Mouse (Mus musculus): ENCODE results near the gene Cdc5l. TPM values are rescaled to one million over a fixed set of nuclear protein-coding genes. Genes with fewer than 3 reads are reported as not detected.

The Cdc5l gene
- total and polyA plus RNA-seq, 2 experiments from 2014 or later, result 21.5 to 54.2 TPM

GRCm38 (mm10) chr17:45470726-45471125 lies 37.2 kb upstream of the Cdc5l start:
- Histone ChIP-seq H3K9me3 (ENCODE audit: low read length) (no peaks in the 10 kb centered on the region), H3K36me3 (ENCODE audit: insufficient read depth, low read length) (no peaks in the 10 kb centered on the region), H3K4me1 (ENCODE audit: insufficient read depth, low read length) (peaks cover 6% of the 10 kb centered on the region; the same call in 1 of the 2 replicates), H3K9ac (replicated peaks; ENCODE audit: low read length) (no peak overlapping the region), H3K4me3 (ENCODE audit: low read length) (no peak overlapping the region), H3K4me2 (ENCODE audit: low read depth, low read length) (no peak overlapping the region), H3K27me3 (ENCODE audit: insufficient read depth, low read length) (no peaks in the 10 kb centered on the region), H3K27ac (no peak overlapping the region)
- no peak for ATAC-seq
- DNase-seq (ENCODE audit: low spot score), result no peak
- no peak for TF ChIP-seq CTCF (IDR thresholded peaks at IDR 0.05; ENCODE audit: low read depth)
- WGBS, result 88% methylated on average over 7 of the region's 7 CpGs

GRCm38 (mm10) chr17:45468302-45468701 lies 34.8 kb upstream of the Cdc5l start:
- Histone ChIP-seq H3K9ac (replicated peaks; ENCODE audit: low read length) (no peak overlapping the region), H3K4me2 (ENCODE audit: low read depth, low read length) (no peak overlapping the region), H3K4me1 (ENCODE audit: insufficient read depth, low read length) (no peaks in the 10 kb centered on the region), H3K36me3 (ENCODE audit: insufficient read depth, low read length) (no peaks in the 10 kb centered on the region), H3K4me3 (ENCODE audit: low read length) (no peak overlapping the region), H3K9me3 (ENCODE audit: low read length) (no peaks in the 10 kb centered on the region), H3K27me3 (ENCODE audit: insufficient read depth, low read length) (no peaks in the 10 kb centered on the region), H3K27ac (no peak overlapping the region)
- no peak for TF ChIP-seq CTCF (IDR thresholded peaks at IDR 0.05; ENCODE audit: low read depth)
- ATAC-seq, result no peak
- DNase-seq (ENCODE audit: low spot score), result no peak
- 86% methylated on average over 5 of the region's 5 CpGs for WGBS

- Histone ChIP-seq H3K4me3 (ENCODE audit: low read length) (no peak overlapping the region), H3K36me3 (ENCODE audit: insufficient read depth, low read length) (no peaks in the 10 kb centered on the region), H3K27me3 (ENCODE audit: insufficient read depth, low read length) (no peaks in the 10 kb centered on the region), H3K9me3 (ENCODE audit: low read length) (no peaks in the 10 kb centered on the region), H3K9ac (replicated peaks; ENCODE audit: low read length) (no peak overlapping the region), H3K4me1 (ENCODE audit: insufficient read depth, low read length) (no peaks in the 10 kb centered on the region), H3K27ac (no peak overlapping the region), H3K4me2 (ENCODE audit: low read depth, low read length) (no peak overlapping the region)
- peak; percentile 19 for TF ChIP-seq CTCF (IDR thresholded peaks at IDR 0.05; ENCODE audit: low read depth)
- no peak for DNase-seq (ENCODE audit: low spot score)
- 55% methylated on average over 2 of the region's 2 CpGs for WGBS
- no peak for ATAC-seq
Observed at GRCm38 (mm10) chr17:45466701-45467100, 33.2 kb upstream of the Cdc5l start.

- H3K36me3 ChIP-seq (ENCODE audit: insufficient read depth, low read length), result no peaks in the 10 kb centered on the region
- H3K27ac ChIP-seq, result no peak overlapping the region
- TF ChIP-seq CTCF (IDR thresholded peaks at IDR 0.05; ENCODE audit: low read depth), result no peak
- H3K27me3 ChIP-seq (ENCODE audit: insufficient read depth, low read length), result no peaks in the 10 kb centered on the region
- no peaks in the 10 kb centered on the region for H3K9me3 ChIP-seq (ENCODE audit: low read length)
- no peak overlapping the region for H3K4me2 ChIP-seq (ENCODE audit: low read depth, low read length)
- 84% methylated on average over 9 of the region's 9 CpGs for WGBS
- no peak overlapping the region for H3K9ac ChIP-seq (replicated peaks; ENCODE audit: low read length)
- ATAC-seq, result no peak
- H3K4me1 ChIP-seq (ENCODE audit: insufficient read depth, low read length), result no peaks in the 10 kb centered on the region
- H3K4me3 ChIP-seq (ENCODE audit: low read length), result no peak overlapping the region
- DNase-seq (ENCODE audit: low spot score), result no peak
Observed at GRCm38 (mm10) chr17:45464255-45464654, 30.7 kb upstream of the Cdc5l start.

- H3K36me3 ChIP-seq (ENCODE audit: insufficient read depth, low read length), result no peaks in the 10 kb centered on the region
- no peak overlapping the region for H3K27ac ChIP-seq
- H3K4me3 ChIP-seq (ENCODE audit: low read length), result no peak overlapping the region
- no peaks in the 10 kb centered on the region for H3K27me3 ChIP-seq (ENCODE audit: insufficient read depth, low read length)
- no peaks in the 10 kb centered on the region for H3K9me3 ChIP-seq (ENCODE audit: low read length)
- no peaks in the 10 kb centered on the region for H3K4me1 ChIP-seq (ENCODE audit: insufficient read depth, low read length)
- no peak for ATAC-seq
- H3K9ac ChIP-seq (replicated peaks; ENCODE audit: low read length), result no peak overlapping the region
- DNase-seq (ENCODE audit: low spot score), result no peak
- 95% methylated on average over 4 of the region's 4 CpGs for WGBS
- H3K4me2 ChIP-seq (ENCODE audit: low read depth, low read length), result no peak overlapping the region
- TF ChIP-seq CTCF (IDR thresholded peaks at IDR 0.05; ENCODE audit: low read depth), result no peak
Observed at GRCm38 (mm10) chr17:45462506-45462905, 29.0 kb upstream of the Cdc5l start.

GRCm38 (mm10) chr17:45459062-45459461 lies 25.5 kb upstream of the Cdc5l start:
- ATAC-seq, result no peak
- H3K9me3 ChIP-seq (ENCODE audit: low read length), result no peaks in the 10 kb centered on the region
- DNase-seq (ENCODE audit: low spot score), result no peak
- no peaks in the 10 kb centered on the region for H3K4me1 ChIP-seq (ENCODE audit: insufficient read depth, low read length)
- no peak overlapping the region for H3K4me3 ChIP-seq (ENCODE audit: low read length)
- no peak overlapping the region for H3K27ac ChIP-seq
- no peaks in the 10 kb centered on the region for H3K27me3 ChIP-seq (ENCODE audit: insufficient read depth, low read length)
- H3K36me3 ChIP-seq (ENCODE audit: insufficient read depth, low read length), result no peaks in the 10 kb centered on the region
- H3K4me2 ChIP-seq (ENCODE audit: low read depth, low read length), result no peak overlapping the region
- no peak for TF ChIP-seq CTCF (IDR thresholded peaks at IDR 0.05; ENCODE audit: low read depth)
- H3K9ac ChIP-seq (replicated peaks; ENCODE audit: low read length), result no peak overlapping the region
- WGBS, result 93% methylated on average over 8 of the region's 8 CpGs

- Histone ChIP-seq H3K9ac (replicated peaks; ENCODE audit: low read length) (no peak overlapping the region), H3K4me2 (ENCODE audit: low read depth, low read length) (no peak overlapping the region), H3K9me3 (ENCODE audit: low read length) (no peaks in the 10 kb centered on the region), H3K27ac (no peak overlapping the region), H3K4me3 (ENCODE audit: low read length) (no peak overlapping the region), H3K36me3 (ENCODE audit: insufficient read depth, low read length) (no peaks in the 10 kb centered on the region), H3K27me3 (ENCODE audit: insufficient read depth, low read length) (no peaks in the 10 kb centered on the region), H3K4me1 (ENCODE audit: insufficient read depth, low read length) (no peaks in the 10 kb centered on the region)
- DNase-seq (ENCODE audit: low spot score), result no peak
- ATAC-seq, result no peak
- no peak for TF ChIP-seq CTCF (IDR thresholded peaks at IDR 0.05; ENCODE audit: low read depth)
- WGBS, result 83% methylated on average over 4 of the region's 4 CpGs
Observed at GRCm38 (mm10) chr17:45458516-45458915, 25.0 kb upstream of the Cdc5l start.

All from hindbrain, postnatal 0 days (tissue).